Mouse (Mus musculus): ENCODE results near the gene Gm5108.

Gene Gm5108

DNA sequence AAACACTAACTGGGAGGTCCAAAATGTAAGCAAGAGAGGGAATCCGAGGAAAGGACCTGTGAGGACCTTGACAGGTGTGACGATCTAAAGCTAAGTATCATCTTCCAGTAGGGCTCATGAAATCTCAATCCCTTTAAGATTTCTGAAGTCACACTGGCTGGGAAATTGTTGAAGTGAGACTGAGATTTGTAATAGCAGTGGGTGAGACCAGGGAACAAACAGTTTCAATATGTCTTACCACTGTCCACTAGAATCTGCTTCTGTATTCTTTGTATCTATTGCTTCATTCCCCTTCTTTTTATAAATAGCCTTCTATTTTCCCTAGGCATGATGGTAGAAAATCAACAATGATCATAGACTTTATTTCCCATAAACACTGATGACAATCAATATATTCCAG lies 79.4 kb downstream of the Gm5108 start:
- no peak for DNase-seq (ENCODE audit: extremely low spot score)

Measured in embryo, embryonic 9.5 days (tissue).